Mouse (Mus musculus) neural tube, embryonic 15.5 days (tissue): Measurements from ENCODE around the gene Birc7. TPM values are rescaled to one million over a fixed set of nuclear protein-coding genes. Genes with fewer than 3 reads are reported as not detected.

Source experiments
- ATAC-seq: fragments of 200-750 bp; cut with Nextera tagmentation; 2 replicates; pipeline ENCODE4 v1.8.0; 2017; ENCODE audit warnings: mild to moderate bottlenecking, moderate TSS enrichment, moderate library complexity; ENCODE audit not compliant: low FRiP score
- H3K27ac ChIP-seq: fragments of 300-500 bp; sonication (generic); replicated peaks from 2 replicates; pipeline ENCODE4 v1.5.1; 2015; ENCODE audit warnings: mild to moderate bottlenecking, inconsistent platforms
- H3K27me3 ChIP-seq: fragments of 300-500 bp; sonication (generic); replicated peaks from 2 replicates; pipeline ENCODE4 v1.6.1; 2015; ENCODE audit warnings: inconsistent platforms
- H3K36me3 ChIP-seq: fragments of 300-500 bp; sonication (generic); 2 replicates; pipeline ENCODE4 v1.6.1; 2015; ENCODE audit warnings: inconsistent platforms
- H3K4me1 ChIP-seq: fragments of 300-500 bp; sonication (generic); 2 replicates; pipeline ENCODE4 v1.6.1; 2015; ENCODE audit warnings: inconsistent platforms
- H3K4me2 ChIP-seq: fragments of 300-500 bp; sonication (generic); 2 replicates; pipeline ENCODE4 v1.6.1; 2015; ENCODE audit warnings: inconsistent platforms, mild to moderate bottlenecking, moderate library complexity
- H3K4me3 ChIP-seq: fragments of 300-500 bp; sonication (generic); replicated peaks from 2 replicates; pipeline ENCODE4 v1.5.1; 2015; ENCODE audit warnings: mild to moderate bottlenecking, inconsistent platforms
- H3K9ac ChIP-seq: fragments of 300-500 bp; sonication (generic); replicated peaks from 2 replicates; pipeline ENCODE4 v1.6.1; 2015; ENCODE audit warnings: mild to moderate bottlenecking, inconsistent platforms
- H3K9me3 ChIP-seq: fragments of 300-500 bp; sonication (generic); replicated peaks from 2 replicates; pipeline ENCODE4 v1.6.1; 2016; ENCODE audit warnings: inconsistent platforms
- WGBS: fragments of 180-500 bp; shearing (Covaris S2); methylation state at CpG from one replicate; pipeline ENCODE4 v1.1.7; 2015; ENCODE audit warnings: mixed read lengths; 5-methylcytosine and 5-hydroxymethylcytosine counted together
- polyA plus RNA-seq: library from polyadenylated mRNA; unstranded; fragments of >200 nt; fragmentation: Nextera tagmentation; extraction: Ambion mirVana; gene quantifications from 2 replicates; pipeline ENCODE4 v1.2.1, GENCODE M21; 2015

Gene Birc7
- 0.20 TPM in 1 of 2 replicates, not detected in the other for polyA plus RNA-seq

- Histone ChIP-seq H3K4me2 (no peak within 1 kb of the TSS), H3K9me3 (no peaks in the 10 kb centered on the region), H3K4me1 (no peaks in the 10 kb centered on the region), H3K4me3 (no peak within 1 kb of the TSS), H3K27me3 (peaks cover 5% of the 10 kb centered on the region; the same call in 1 of the 2 replicates), H3K9ac (no peak within 1 kb of the TSS), H3K36me3 (no peaks in the 10 kb centered on the region; the same call in 1 of the 2 replicates), H3K27ac (no peak within 1 kb of the TSS)
- 50% methylated on average over 4 of the region's 4 CpGs for WGBS
- ATAC-seq, result no peak
Measured at GRCm38 (mm10) chr2:180928723-180929122, at the start of gene Birc7. TSS of gene Birc7 (plus strand) at chr2:180929023.

GRCm38 (mm10) chr2:180879365-180880067 lies 49.3 kb upstream of the Birc7 start:
- ATAC-seq, result peak; percentile 92
- 20% methylated on average over 7 of the region's 7 CpGs for WGBS
- Histone ChIP-seq H3K27me3 (no peaks in the 10 kb centered on the region), H3K9me3 (no peaks in the 10 kb centered on the region), H3K4me3 (no peak overlapping the region), H3K36me3 (no peaks in the 10 kb centered on the region), H3K4me1 (peaks cover 22% of the 10 kb centered on the region), H3K9ac (no peak overlapping the region), H3K4me2 (peak overlapping the region; percentile 19; the same call in 1 of the 2 replicates), H3K27ac (peak overlapping the region; percentile 72)

GRCm38 (mm10) chr2:180881281-180881680 lies 47.5 kb upstream of the Birc7 start:
- no peak overlapping the region for H3K4me2 ChIP-seq
- no peaks in the 10 kb centered on the region for H3K36me3 ChIP-seq
- H3K9me3 ChIP-seq, result no peaks in the 10 kb centered on the region
- H3K4me3 ChIP-seq, result no peak overlapping the region
- no peak for ATAC-seq
- 75% methylated on average over 9 of the region's 9 CpGs for WGBS
- H3K9ac ChIP-seq, result no peak overlapping the region
- H3K27me3 ChIP-seq, result no peaks in the 10 kb centered on the region
- H3K27ac ChIP-seq, result no peak overlapping the region
- peaks cover 22% of the 10 kb centered on the region for H3K4me1 ChIP-seq

DNA sequence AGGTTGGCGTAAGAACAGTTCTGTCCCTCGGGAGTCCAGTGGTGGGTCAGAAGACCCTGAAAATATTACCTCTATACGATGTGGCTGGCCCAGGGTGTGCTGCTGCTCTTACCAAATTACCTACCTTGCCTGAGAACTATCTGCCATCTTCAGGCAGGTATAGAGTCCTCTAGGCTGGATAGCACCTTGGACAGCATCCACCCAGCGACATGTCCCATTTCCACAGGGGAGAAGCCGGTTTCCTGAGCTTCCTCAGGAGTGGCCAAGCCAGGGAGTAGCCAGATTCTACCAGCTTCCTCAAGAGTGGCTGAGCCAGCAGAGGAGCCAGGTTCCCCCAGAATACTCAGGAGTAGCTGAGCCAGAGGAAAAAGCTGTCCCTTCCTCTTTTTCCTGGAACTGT lies 43.6 kb upstream of the Birc7 start:
- H3K4me1 ChIP-seq, result peaks cover 32% of the 10 kb centered on the region
- WGBS, result 84% methylated on average over 5 of the region's 5 CpGs

DNA sequence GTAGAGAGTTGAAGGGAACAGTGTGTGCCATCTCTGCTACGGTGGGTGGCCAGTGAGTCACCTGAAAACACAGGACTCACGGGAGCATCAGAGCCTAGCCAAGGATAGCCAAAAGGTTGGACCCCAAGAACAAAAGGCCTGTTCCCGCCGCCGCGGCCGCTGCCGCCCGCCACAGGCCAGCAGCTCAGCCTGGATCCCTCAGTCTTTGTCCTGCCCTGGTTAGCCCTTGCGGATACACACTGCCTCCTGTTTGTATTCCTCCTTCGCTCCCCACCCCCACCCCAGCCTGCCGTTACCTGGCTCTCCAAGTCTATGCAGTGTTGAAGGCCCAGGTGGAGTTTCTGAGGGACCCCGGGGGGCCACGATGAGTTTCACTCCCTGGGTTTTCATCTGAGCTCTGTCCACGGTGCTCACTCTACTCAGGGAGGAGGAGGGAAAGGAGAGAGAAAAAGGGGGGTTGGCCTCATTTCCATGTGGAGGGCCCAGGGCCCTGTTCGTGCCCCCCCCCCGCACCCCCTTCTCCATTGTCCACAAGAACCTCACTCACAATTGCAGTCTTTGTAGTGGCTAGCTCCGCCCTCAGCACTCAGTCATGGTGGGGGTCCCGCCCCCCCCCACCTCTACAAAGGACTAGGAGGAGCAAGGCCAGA lies 39.4 kb upstream of the Birc7 start:
- 0 out of 2 replicates have a peak, but pooled peaks cover 6% of the 10 kb centered on the region for H3K27me3 ChIP-seq
- H3K9me3 ChIP-seq, result no peaks in the 10 kb centered on the region
- H3K4me2 ChIP-seq, result peak overlapping the region; percentile 64
- peak overlapping the region; percentile 98 for H3K27ac ChIP-seq
- no peak for ATAC-seq
- H3K9ac ChIP-seq, result peak overlapping the region; percentile 28; the same call in 1 of the 2 replicates
- WGBS, result 6% methylated on average over 19 of the region's 19 CpGs
- H3K4me3 ChIP-seq, result peak overlapping the region; percentile 15
- H3K36me3 ChIP-seq, result no peaks in the 10 kb centered on the region
- peaks cover 61% of the 10 kb centered on the region for H3K4me1 ChIP-seq

More for the DNA sequence above, 43.6 kb upstream of the Birc7 start:
- no peaks in the 10 kb centered on the region for H3K9me3 ChIP-seq
- no peak for ATAC-seq
- H3K4me2 ChIP-seq, result no peak overlapping the region
- no peak overlapping the region for H3K27ac ChIP-seq
- H3K27me3 ChIP-seq, result no peaks in the 10 kb centered on the region
- no peaks in the 10 kb centered on the region for H3K36me3 ChIP-seq
- H3K9ac ChIP-seq, result no peak overlapping the region
- H3K4me3 ChIP-seq, result no peak overlapping the region

GRCm38 (mm10) chr2:180889921-180890280 lies 38.9 kb upstream of the Birc7 start:
- ATAC-seq, result no peak
- Histone ChIP-seq H3K36me3 (no peaks in the 10 kb centered on the region), H3K27me3 (0 out of 2 replicates have a peak, but pooled peaks cover 6% of the 10 kb centered on the region), H3K9ac (peak overlapping the region; percentile 28; the same call in 1 of the 2 replicates), H3K27ac (peak overlapping the region; percentile 98), H3K4me3 (peak overlapping the region; percentile 77), H3K4me2 (peak overlapping the region; percentile 64), H3K9me3 (no peaks in the 10 kb centered on the region), H3K4me1 (peaks cover 63% of the 10 kb centered on the region)
- WGBS, result 12% methylated on average over 4 of the region's 4 CpGs

DNA sequence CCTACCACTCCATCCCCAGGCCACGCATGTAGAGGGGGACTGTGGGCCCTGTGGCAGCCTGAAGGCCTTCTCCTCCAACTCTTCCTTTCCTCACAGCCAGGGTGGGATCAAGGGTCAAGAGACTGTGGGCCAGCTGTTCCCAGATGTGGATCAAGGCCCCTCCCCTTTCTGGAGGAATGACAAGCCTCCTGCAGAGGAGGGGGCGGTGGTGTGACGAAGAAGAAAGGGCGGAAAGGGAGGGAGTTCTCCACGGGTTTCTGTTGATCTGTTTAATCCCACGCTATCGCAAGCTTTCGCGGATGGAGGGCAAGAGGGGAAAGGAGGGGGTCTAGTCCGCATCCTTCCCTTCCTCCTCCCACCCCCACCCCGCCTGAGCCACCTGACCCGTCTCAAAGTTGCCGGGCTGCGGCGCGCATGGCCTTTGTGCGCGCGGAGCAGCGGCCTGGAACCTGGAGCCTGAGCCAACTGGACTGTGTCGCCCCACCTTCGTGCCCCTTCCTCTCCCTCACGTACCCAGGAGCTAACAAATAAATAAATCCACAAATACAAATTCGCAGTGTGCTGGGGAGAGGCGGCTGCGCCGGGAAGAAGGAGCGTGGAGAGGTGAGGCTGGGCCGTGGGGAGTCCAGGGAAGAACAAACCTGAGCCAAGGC lies 38.3 kb upstream of the Birc7 start:
- Histone ChIP-seq H3K9me3 (no peaks in the 10 kb centered on the region), H3K4me2 (peak overlapping the region; percentile 64), H3K4me1 (peaks cover 70% of the 10 kb centered on the region), H3K4me3 (peak overlapping the region; percentile 77), H3K36me3 (no peaks in the 10 kb centered on the region), H3K27ac (peak overlapping the region; percentile 98), H3K9ac (peak overlapping the region; percentile 96), H3K27me3 (0 out of 2 replicates have a peak, but pooled peaks cover 6% of the 10 kb centered on the region)
- WGBS, result 3% methylated on average over 25 of the region's 29 CpGs
- peak; percentile 21 for ATAC-seq

GRCm38 (mm10) chr2:180891075-180891834 lies 37.6 kb upstream of the Birc7 start:
- Histone ChIP-seq H3K9ac (peak overlapping the region; percentile 96), H3K27ac (peak overlapping the region; percentile 98), H3K27me3 (0 out of 2 replicates have a peak, but pooled peaks cover 6% of the 10 kb centered on the region), H3K4me3 (peak overlapping the region; percentile 77), H3K36me3 (no peaks in the 10 kb centered on the region), H3K9me3 (no peaks in the 10 kb centered on the region), H3K4me2 (peak overlapping the region; percentile 64), H3K4me1 (peaks cover 77% of the 10 kb centered on the region)
- no peak for ATAC-seq
- WGBS, result 1% methylated on average over 37 of the region's 37 CpGs

DNA sequence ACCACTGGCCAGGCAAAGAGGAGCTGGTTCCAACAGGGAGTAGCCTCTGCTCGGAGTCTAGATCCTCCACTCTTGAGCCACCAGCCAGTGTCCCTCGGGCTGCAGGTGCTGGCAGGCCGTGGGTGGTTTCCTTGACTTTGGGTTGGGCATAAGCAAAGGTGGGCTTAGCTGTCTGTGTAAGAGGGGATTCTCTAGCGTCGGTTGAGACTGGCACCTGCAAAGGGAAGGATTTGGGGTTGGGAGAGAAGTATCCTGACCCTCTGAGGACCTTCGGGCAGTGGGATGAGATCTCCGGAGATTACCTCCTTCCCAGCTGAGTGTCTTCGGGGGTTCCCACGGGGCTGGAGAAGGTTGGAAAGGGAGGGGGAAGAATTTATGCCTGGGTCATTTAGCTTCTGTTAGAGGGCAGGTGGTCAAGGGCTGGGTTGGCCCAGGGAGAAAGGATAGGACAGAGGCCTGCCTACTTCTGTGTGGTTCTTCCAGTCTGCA lies 36.9 kb upstream of the Birc7 start:
- Histone ChIP-seq H3K4me1 (peaks cover 83% of the 10 kb centered on the region), H3K9me3 (no peaks in the 10 kb centered on the region)

DNA sequence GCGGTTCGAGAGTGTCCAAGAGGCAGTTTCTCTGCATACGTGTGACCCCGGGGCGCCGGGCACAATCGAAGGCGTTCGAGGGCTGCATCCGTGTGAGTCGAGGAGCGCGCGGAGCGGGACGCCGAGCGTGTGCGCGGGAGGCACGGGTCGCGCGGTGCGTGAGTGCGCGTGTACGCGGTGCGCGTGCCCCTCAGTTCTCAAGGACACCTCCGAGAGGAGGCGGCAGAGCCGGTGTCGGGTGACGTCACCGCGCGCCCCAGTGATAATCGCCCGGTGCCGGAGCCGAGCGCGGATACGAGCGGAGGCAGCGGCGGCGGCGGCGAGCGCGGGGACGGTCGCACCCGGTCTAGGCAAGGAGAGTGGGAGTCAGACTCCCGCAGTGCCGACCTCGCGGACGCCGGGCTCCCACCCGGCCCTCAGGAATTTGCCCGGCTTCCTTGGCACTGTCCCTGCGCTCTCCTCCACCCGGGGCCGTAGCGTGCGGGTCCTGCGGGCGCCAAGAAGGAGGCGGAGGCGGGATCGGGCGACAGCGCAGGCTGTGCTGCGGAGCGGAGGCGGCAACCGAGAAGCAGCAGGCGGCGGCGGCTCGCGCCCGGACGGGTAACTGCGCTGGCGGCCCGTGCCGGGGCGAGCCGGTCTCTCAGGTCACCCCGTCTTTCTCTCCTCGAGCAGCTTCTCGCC lies 35.8 kb upstream of the Birc7 start:
- ATAC-seq, result peak; percentile 74
- peak overlapping the region; percentile 98 for H3K27ac ChIP-seq
- 4% methylated on average over 77 of the region's 97 CpGs for WGBS

More for the DNA sequence above, 36.9 kb upstream of the Birc7 start:
- WGBS, result 5% methylated on average over 9 of the region's 9 CpGs
- 0 out of 2 replicates have a peak, but pooled peaks cover 6% of the 10 kb centered on the region for H3K27me3 ChIP-seq
- H3K4me3 ChIP-seq, result peak overlapping the region; percentile 77
- H3K4me2 ChIP-seq, result peak overlapping the region; percentile 64
- H3K9ac ChIP-seq, result peak overlapping the region; percentile 96
- H3K36me3 ChIP-seq, result no peaks in the 10 kb centered on the region
- H3K27ac ChIP-seq, result peak overlapping the region; percentile 98
- no peak for ATAC-seq

More for the DNA sequence above, 35.8 kb upstream of the Birc7 start:
- Histone ChIP-seq H3K4me1 (peaks cover 89% of the 10 kb centered on the region), H3K9ac (peak overlapping the region; percentile 96), H3K36me3 (no peaks in the 10 kb centered on the region), H3K9me3 (no peaks in the 10 kb centered on the region), H3K27me3 (0 out of 2 replicates have a peak, but pooled peaks cover 6% of the 10 kb centered on the region), H3K4me2 (peak overlapping the region; percentile 64), H3K4me3 (peak overlapping the region; percentile 77)
